Mouse (Mus musculus) layer of hippocampus, postnatal 14 days (tissue): ENCODE data around the gene Tsg101. TPM values are rescaled to one million over a fixed set of nuclear protein-coding genes. Genes with fewer than 3 reads are reported as not detected.

Source experiments
- total RNA-seq, 2 experiments: library from RNA; stranded (reverse); gene quantifications; 2 replicates each; pipeline ENCODE4 v1.2.3; 2021

The Tsg101 gene
- total RNA-seq, 2 experiments from 2014 or later = 71.9 to 80.3 TPM

Other genes starting within 250 kb of the Tsg101 start
- under 1 TPM; 0.19 to 0.35 TPM for gene Tph1, start 247.4 kb downstream of the Tsg101 start, total RNA-seq
- 1 to 10 TPM; 9.0 to 9.1 TPM for gene Saal1, start 209.3 kb downstream of the Tsg101 start, total RNA-seq
- not detected for gene Saa3, start 204.3 kb downstream of the Tsg101 start, total RNA-seq
- gene Saa4, start 187.4 kb downstream of the Tsg101 start, total RNA-seq = not detected
- gene Saa1, start 177.0 kb downstream of the Tsg101 start, total RNA-seq = not detected
- not detected for gene Saa2, start 168.2 kb downstream of the Tsg101 start, total RNA-seq
- gene Hps5, start 123.9 kb downstream of the Tsg101 start, total RNA-seq = 10 to 100 TPM; 16.0 to 18.7 TPM
- gene Gtf2h1, start 123.9 kb downstream of the Tsg101 start, total RNA-seq = 10 to 100 TPM; 34.3 to 41.6 TPM
- 100 to 1,000 TPM; 378 to 396 TPM for gene Ldha, start 78.5 kb downstream of the Tsg101 start, total RNA-seq
- gene Ldhc, start 58.8 kb downstream of the Tsg101 start, total RNA-seq = not detected
- gene Uevld, start 38.6 kb upstream of the Tsg101 start, total RNA-seq = 10 to 100 TPM; 10.4 to 11.3 TPM
- gene Gm9999, start 63.6 kb upstream of the Tsg101 start, total RNA-seq = not detected
- gene Spty2d1, start 88.4 kb upstream of the Tsg101 start, total RNA-seq = 10 to 100 TPM; 12.8 to 13.1 TPM
- 10 to 100 TPM; 15.5 to 16.5 TPM for gene Tmem86a, start 130.6 kb upstream of the Tsg101 start, total RNA-seq
- gene Ptpn5, start 213.7 kb upstream of the Tsg101 start, total RNA-seq = 100 to 1,000 TPM; 102 to 103 TPM